Mouse (Mus musculus) kidney, embryonic 14.5 days (tissue): ENCODE data around the gene Gm3404. TPM values are rescaled to one million over a fixed set of nuclear protein-coding genes. Genes with fewer than 3 reads are reported as not detected.
"Not testable (repeated sequence)": the region's sequence is repeated elsewhere in the genome, so short reads cannot be mapped to it uniquely, and the experiment has no call there.

Experiments used
- ATAC-seq: fragments of 200-750 bp; cut with Nextera tagmentation; 2 replicates; pipeline ENCODE4 v1.8.0; 2017; ENCODE audit warnings: moderate number of reproducible peaks, mild to moderate bottlenecking, moderate TSS enrichment, moderate library complexity; ENCODE audit not compliant: low FRiP score, low TSS enrichment
- H3K27ac ChIP-seq: fragments of 300-500 bp; sonication (generic); 2 replicates; pipeline ENCODE4 v1.5.1; 2014; ENCODE audit warnings: low read depth, mild to moderate bottlenecking, low read length, moderate library complexity, mixed read lengths
- H3K27me3 ChIP-seq: fragments of 300-500 bp; sonication (generic); 2 replicates; pipeline ENCODE4 v1.6.1; 2014; ENCODE audit warnings: mild to moderate bottlenecking, low read length; ENCODE audit not compliant: control insufficient read depth, insufficient read depth
- H3K36me3 ChIP-seq: fragments of 300-500 bp; sonication (generic); 2 replicates; pipeline ENCODE4 v1.6.1; 2014; ENCODE audit warnings: low read length, mixed read lengths; ENCODE audit not compliant: control insufficient read depth, insufficient read depth
- H3K4me1 ChIP-seq: fragments of 300-500 bp; sonication (generic); 2 replicates; pipeline ENCODE4 v1.6.1; 2014; ENCODE audit warnings: low read length, mixed read lengths; ENCODE audit not compliant: control insufficient read depth, insufficient read depth
- H3K4me2 ChIP-seq: fragments of 300-500 bp; sonication (generic); replicated peaks from 2 replicates; pipeline ENCODE4 v1.6.1; 2014; ENCODE audit warnings: low read depth, mild to moderate bottlenecking, low read length
- H3K4me3 ChIP-seq: fragments of 300-500 bp; sonication (generic); 2 replicates; pipeline ENCODE4 v1.5.1; 2014; ENCODE audit warnings: mild to moderate bottlenecking, low read length
- H3K9ac ChIP-seq: fragments of 300-500 bp; sonication (generic); 2 replicates; pipeline ENCODE4 v1.6.1; 2014; ENCODE audit warnings: low read depth, mild to moderate bottlenecking, low read length, moderate library complexity
- H3K9me3 ChIP-seq: fragments of 300-500 bp; sonication (generic); 2 replicates; pipeline ENCODE4 v1.6.1; 2016; ENCODE audit warnings: low read length; ENCODE audit not compliant: control insufficient read depth
- WGBS: fragments of 180-500 bp; shearing (Covaris S2); extraction: QIAGEN DNeasy Blood & Tissue Kit; methylation state at CpG from one replicate; pipeline ENCODE4 v1.1.7; 2014; 5-methylcytosine and 5-hydroxymethylcytosine counted together
- polyA plus RNA-seq: library from polyadenylated mRNA; unstranded; fragments of >200 nt; fragmentation: Nextera tagmentation; extraction: Ambion mirVana; gene quantifications from 2 replicates; pipeline ENCODE4 v1.2.1, GENCODE M21; 2014

Gene Gm3404
- not detected in 2 replicates for polyA plus RNA-seq

DNA sequence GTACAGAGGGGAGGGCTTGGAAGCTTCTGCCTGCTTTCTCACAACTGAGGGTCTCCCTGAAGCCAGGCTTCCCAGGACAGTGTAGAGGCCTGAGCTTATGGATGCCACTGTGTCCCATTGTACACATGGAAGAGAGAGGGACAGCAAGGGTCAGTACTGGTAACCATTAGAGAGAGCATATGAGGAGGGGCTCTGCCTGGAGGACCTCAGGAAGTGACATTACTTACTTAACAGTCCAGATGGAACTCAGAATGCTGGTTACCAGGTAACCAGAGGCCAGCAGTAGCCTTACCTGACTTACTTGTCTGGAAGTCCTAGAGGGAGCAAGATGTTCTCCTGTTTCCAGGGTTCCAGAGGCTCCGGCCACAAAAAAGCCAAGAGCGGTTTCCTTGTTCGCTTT is at the start of gene Gm3404:
Gene Gm3404 (plus strand): TSS at position 301 of the 400 bp plus-strand sequence.
- not testable (repeated sequence) for ATAC-seq, H3K36me3 ChIP-seq, H3K27ac ChIP-seq, H3K9ac ChIP-seq, H3K9me3 ChIP-seq, H3K4me2 ChIP-seq, H3K27me3 ChIP-seq, H3K4me1 ChIP-seq, H3K4me3 ChIP-seq
- 100% methylated on average over 3 of the region's 3 CpGs for WGBS

DNA sequence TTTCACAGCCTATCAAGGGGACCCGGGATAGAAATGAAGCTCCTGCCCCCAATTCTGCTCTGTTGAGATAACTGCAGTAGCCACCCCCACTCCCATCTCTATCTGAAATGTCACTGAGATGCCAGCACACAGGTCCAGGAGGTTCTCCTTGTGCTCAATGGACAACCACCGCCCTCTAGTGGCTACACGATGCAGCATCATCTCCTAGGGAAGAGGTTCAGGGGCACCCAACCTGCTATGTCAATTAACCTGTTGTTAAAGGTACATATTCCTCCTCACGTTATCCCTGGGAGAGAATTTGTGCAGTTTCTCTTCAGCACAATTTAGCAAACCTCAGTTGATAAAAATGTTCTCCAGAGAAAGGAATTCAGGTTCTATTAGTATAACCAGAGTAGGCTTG is 46.0 kb upstream of the Gm3404 start:
- H3K27me3 ChIP-seq, H3K4me2 ChIP-seq, H3K27ac ChIP-seq, ATAC-seq, H3K9ac ChIP-seq, H3K36me3 ChIP-seq, H3K9me3 ChIP-seq, H3K4me1 ChIP-seq, H3K4me3 ChIP-seq: not testable (repeated sequence)
- WGBS: 11% methylated on average over 4 of the region's 4 CpGs

DNA sequence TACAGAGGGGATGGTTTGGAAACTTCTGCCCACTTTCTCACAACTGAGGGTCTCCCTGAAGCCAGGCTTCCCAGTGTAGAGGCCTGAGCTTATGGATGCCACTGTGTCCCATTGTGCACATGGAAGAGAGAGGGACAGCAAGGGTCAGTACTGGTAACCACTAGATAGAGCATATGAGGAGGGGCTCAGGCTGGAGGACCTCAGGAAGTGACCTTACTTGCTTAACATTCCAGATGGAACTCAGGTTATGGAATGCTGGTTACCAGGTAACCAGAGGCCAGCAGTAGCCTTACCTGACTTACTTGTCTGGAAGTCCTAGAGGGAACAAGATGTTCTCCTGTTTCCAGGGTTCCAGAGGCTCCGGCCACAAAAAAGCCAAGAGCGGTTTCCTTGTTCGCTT is 43.9 kb upstream of the Gm3404 start, which contains the start of gene Gm6408:
Gene Gm6408 (plus strand): TSS at position 301 of the 400 bp plus-strand sequence.
- no CpG with 5 or more reads among the region's 3 CpGs for WGBS

DNA sequence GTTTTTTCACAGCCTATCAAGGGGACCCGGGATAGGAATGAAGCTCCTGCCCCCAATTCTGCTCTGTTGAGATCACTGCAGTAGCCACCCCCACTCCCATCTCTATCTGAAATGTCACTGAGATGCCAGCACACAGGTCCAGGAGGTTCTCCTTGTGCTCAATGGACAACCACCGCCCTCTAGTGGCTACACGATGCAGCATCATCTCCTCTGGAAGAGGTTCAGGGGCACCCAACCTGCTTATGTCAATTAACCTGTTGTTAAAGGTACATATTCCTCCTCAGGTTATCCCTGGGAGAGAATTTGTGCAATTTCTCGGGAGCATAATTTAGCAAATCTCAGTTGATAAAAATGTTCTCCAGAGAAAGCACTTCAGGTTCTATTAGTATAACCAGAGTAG is 36.6 kb upstream of the Gm3404 start:
- not testable (repeated sequence) for H3K9ac ChIP-seq, ATAC-seq, H3K4me3 ChIP-seq, H3K27ac ChIP-seq, H3K36me3 ChIP-seq, H3K4me2 ChIP-seq, H3K27me3 ChIP-seq, H3K4me1 ChIP-seq, H3K9me3 ChIP-seq
- WGBS: 12% methylated on average over 3 of the region's 4 CpGs

More for the DNA sequence above, 43.9 kb upstream of the Gm3404 start, which contains the start of gene Gm6408:
- not testable (repeated sequence) for H3K4me1 ChIP-seq, H3K27me3 ChIP-seq, H3K27ac ChIP-seq, H3K36me3 ChIP-seq, ATAC-seq, H3K4me3 ChIP-seq, H3K4me2 ChIP-seq, H3K9me3 ChIP-seq, H3K9ac ChIP-seq

DNA sequence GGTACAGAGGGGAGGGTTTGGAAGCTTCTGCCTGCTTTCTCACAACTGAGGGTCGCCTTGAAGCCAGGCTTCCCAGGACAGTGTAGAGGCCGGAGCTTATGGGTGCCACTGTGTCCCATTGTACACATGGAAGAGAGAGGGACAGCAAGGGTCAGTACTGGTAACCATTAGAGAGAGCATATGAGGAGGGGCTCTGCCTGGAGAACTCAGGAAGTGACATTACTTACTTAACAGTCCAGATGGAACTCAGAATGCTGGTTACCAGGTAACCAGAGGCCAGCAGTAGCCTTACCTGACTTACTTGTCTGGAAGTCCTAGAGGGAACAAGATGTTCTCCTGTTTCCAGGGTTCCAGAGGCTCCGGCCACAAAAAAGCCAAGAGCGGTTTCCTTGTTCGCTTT is 34.5 kb upstream of the Gm3404 start, which contains the start of gene Gm6370:
Gene Gm6370 (plus strand): TSS at position 301 of the 400 bp plus-strand sequence.
- not testable (repeated sequence) for H3K4me1 ChIP-seq, H3K4me3 ChIP-seq, ATAC-seq, H3K4me2 ChIP-seq, H3K36me3 ChIP-seq, H3K27me3 ChIP-seq, H3K9ac ChIP-seq, H3K27ac ChIP-seq, H3K9me3 ChIP-seq
- no CpG with 5 or more reads among the region's 5 CpGs for WGBS

DNA sequence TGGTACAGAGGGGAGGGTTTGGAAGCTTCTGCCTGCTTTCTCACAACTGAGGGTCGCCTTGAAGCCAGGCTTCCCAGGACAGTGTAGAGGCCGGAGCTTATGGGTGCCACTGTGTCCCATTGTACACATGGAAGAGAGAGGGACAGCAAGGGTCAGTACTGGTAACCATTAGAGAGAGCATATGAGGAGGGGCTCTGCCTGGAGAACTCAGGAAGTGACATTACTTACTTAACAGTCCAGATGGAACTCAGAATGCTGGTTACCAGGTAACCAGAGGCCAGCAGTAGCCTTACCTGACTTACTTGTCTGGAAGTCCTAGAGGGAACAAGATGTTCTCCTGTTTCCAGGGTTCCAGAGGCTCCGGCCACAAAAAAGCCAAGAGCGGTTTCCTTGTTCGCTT is 23.5 kb upstream of the Gm3404 start, which contains the start of gene 4930449I24Rik:
Gene 4930449I24Rik (plus strand): TSS at position 301 of the 400 bp plus-strand sequence.
- WGBS: no CpG with 5 or more reads among the region's 5 CpGs
- not testable (repeated sequence) for H3K27ac ChIP-seq

DNA sequence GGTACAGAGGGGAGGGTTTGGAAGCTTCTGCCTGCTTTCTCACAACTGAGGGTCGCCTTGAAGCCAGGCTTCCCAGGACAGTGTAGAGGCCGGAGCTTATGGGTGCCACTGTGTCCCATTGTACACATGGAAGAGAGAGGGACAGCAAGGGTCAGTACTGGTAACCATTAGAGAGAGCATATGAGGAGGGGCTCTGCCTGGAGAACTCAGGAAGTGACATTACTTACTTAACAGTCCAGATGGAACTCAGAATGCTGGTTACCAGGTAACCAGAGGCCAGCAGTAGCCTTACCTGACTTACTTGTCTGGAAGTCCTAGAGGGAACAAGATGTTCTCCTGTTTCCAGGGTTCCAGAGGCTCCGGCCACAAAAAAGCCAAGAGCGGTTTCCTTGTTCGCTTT is 11.8 kb upstream of the Gm3404 start, which contains the start of gene Gm3402:
Gene Gm3402 (plus strand): TSS at position 301 of the 400 bp plus-strand sequence.
- H3K9ac ChIP-seq, H3K9me3 ChIP-seq, H3K27ac ChIP-seq, H3K4me3 ChIP-seq, H3K27me3 ChIP-seq, H3K36me3 ChIP-seq, ATAC-seq, H3K4me2 ChIP-seq, H3K4me1 ChIP-seq: not testable (repeated sequence)
- no CpG with 5 or more reads among the region's 5 CpGs for WGBS

More for the DNA sequence above, 23.5 kb upstream of the Gm3404 start, which contains the start of gene 4930449I24Rik:
- H3K27me3 ChIP-seq, H3K4me3 ChIP-seq, H3K9ac ChIP-seq, H3K9me3 ChIP-seq, H3K36me3 ChIP-seq, H3K4me1 ChIP-seq, ATAC-seq, H3K4me2 ChIP-seq: not testable (repeated sequence)

DNA sequence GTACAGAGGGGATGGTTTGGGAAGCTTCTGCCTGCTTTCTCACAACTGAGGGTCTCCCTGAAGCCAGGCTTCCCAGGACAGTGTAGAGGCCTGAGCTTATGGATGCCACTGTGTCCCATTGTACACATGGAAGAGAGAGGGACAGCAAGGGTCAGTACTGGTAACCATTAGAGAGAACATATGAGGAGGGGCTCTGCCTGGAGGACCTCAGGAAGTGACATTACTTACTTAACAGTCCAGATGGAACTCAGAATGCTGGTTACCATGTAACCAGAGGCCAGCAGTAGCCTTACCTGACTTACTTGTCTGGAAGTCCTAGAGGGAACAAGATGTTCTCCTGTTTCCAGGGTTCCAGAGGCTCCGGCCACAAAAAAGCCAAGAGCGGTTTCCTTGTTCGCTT is 11.7 kb downstream of the Gm3404 start, which contains the start of gene Gm3409:
Gene Gm3409 (plus strand): TSS at position 301 of the 400 bp plus-strand sequence.
- H3K4me2 ChIP-seq, ATAC-seq, H3K36me3 ChIP-seq, H3K27me3 ChIP-seq, H3K27ac ChIP-seq, H3K4me1 ChIP-seq, H3K9ac ChIP-seq, H3K9me3 ChIP-seq, H3K4me3 ChIP-seq: not testable (repeated sequence)
- 92% methylated on average over 2 of the region's 3 CpGs for WGBS

DNA sequence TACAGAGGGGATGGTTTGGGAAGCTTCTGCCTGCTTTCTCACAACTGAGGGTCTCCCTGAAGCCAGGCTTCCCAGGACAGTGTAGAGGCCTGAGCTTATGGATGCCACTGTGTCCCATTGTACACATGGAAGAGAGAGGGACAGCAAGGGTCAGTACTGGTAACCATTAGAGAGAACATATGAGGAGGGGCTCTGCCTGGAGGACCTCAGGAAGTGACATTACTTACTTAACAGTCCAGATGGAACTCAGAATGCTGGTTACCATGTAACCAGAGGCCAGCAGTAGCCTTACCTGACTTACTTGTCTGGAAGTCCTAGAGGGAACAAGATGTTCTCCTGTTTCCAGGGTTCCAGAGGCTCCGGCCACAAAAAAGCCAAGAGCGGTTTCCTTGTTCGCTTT is 30.2 kb downstream of the Gm3404 start, which contains the start of gene Gm3415:
Gene Gm3415 (plus strand): TSS at position 301 of the 400 bp plus-strand sequence.
- ATAC-seq, H3K9ac ChIP-seq, H3K4me2 ChIP-seq, H3K4me3 ChIP-seq, H3K27me3 ChIP-seq, H3K9me3 ChIP-seq, H3K27ac ChIP-seq, H3K4me1 ChIP-seq, H3K36me3 ChIP-seq: not testable (repeated sequence)
- no CpG with 5 or more reads among the region's 3 CpGs for WGBS
